Mouse (Mus musculus): ENCODE measurements around the gene Olfr1396. TPM values are rescaled to one million over a fixed set of nuclear protein-coding genes. Genes with fewer than 3 reads are reported as not detected.

Gene Olfr1396
- not detected for total RNA-seq (2023)

GRCm38 (mm10) chr11:49114774-49115173 is at the start of gene Olfr1396:
Gene Olfr1396, minus strand, starts transcription at chr11:49114874.

GRCm38 (mm10) chr11:49154077-49154476 is 39.4 kb upstream of the Olfr1396 start, which contains the start of gene Olfr1394:
Gene Olfr1394, plus strand, starts transcription at chr11:49154377.

GRCm38 (mm10) chr11:49141974-49142373 is 27.3 kb upstream of the Olfr1396 start, which contains the start of gene Olfr1395:
Gene Olfr1395, plus strand, starts transcription at chr11:49142274.

GRCm38 (mm10) chr11:49076001-49076757 is 38.5 kb downstream of the Olfr1396 start, which contains the start of gene Ifi47:
Gene Ifi47, plus strand, starts transcription at chr11:49076587.

GRCm38 (mm10) chr11:49063713-49064469 is 50.8 kb downstream of the Olfr1396 start, which contains the start of gene Tgtp2:
Gene Tgtp2, minus strand, starts transcription at chr11:49064206.

Other genes with a start within 250 kb of the Olfr1396 start
- 49.6 TPM for gene Irgm1, start 243.2 kb downstream of the Olfr1396 start, total RNA-seq (2023)
- 17.5 TPM for gene Gm5431, start 212.7 kb downstream of the Olfr1396 start, total RNA-seq (2023)
- 32.2 TPM for gene Psme2b, start 168.7 kb downstream of the Olfr1396 start, total RNA-seq (2023)
- gene Olfr56, start 136.0 kb downstream of the Olfr1396 start, total RNA-seq (2023) = 1.0 TPM
- gene 9930111J21Rik1, start 135.5 kb downstream of the Olfr1396 start, total RNA-seq (2023) = 63.7 TPM
- 50.9 TPM for gene Gm12185, start 122.6 kb downstream of the Olfr1396 start, total RNA-seq (2023)
- gene Tgtp1, start 120.7 kb downstream of the Olfr1396 start, total RNA-seq (2023) = 115 TPM
- 77.4 TPM for gene 9930111J21Rik2, start 63.6 kb downstream of the Olfr1396 start, total RNA-seq (2023)
- 86.7 TPM for gene Tgtp2, start 50.7 kb downstream of the Olfr1396 start, total RNA-seq (2023)
- 138 TPM for gene Ifi47, start 38.3 kb downstream of the Olfr1396 start, total RNA-seq (2023)
- not detected for gene Olfr1395, start 27.4 kb upstream of the Olfr1396 start, total RNA-seq (2023)
- not detected for gene Olfr1394, start 39.5 kb upstream of the Olfr1396 start, total RNA-seq (2023)
- not detected for gene Btnl9, start 72.3 kb upstream of the Olfr1396 start, total RNA-seq (2023)
- gene Zfp62, start 88.4 kb upstream of the Olfr1396 start, total RNA-seq (2023) = 85.6 TPM
- gene Mgat1, start 129.3 kb upstream of the Olfr1396 start, total RNA-seq (2023) = 45.5 TPM
- not detected for gene Olfr1393, start 163.4 kb upstream of the Olfr1396 start, total RNA-seq (2023)
- gene Olfr1392, start 170.4 kb upstream of the Olfr1396 start, total RNA-seq (2023) = not detected
- not detected for gene Olfr10, start 189.9 kb upstream of the Olfr1396 start, total RNA-seq (2023)
- not detected for gene Olfr1391, start 207.9 kb upstream of the Olfr1396 start, total RNA-seq (2023)
- not detected for gene Olfr1390, start 220.3 kb upstream of the Olfr1396 start, total RNA-seq (2023)